ENCODE assay signal across 9 mouse cellular contexts in the genomic region with DNA sequence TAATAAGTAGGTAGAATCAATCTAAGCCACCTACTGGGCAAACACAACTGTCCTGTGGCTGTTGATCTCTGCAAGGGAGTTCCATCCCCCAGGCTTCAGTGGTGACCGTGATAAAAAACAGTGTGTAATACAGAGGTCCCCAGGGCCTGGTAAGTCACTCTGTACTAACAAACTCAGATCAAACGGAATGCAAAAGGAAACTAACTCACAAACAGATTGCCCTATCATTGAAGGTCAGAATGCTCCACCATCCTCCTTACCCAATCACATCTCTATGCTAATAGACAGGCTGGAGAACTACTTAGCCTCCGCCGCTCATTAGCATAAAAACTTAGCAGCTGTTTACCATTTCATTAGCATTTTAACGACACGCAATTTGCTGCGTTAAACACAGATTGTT.
DNase-seq lines count a peak whose midpoint lies in the region; ATAC-seq and TF ChIP-seq lines count a peak whose summit lies in the region.
"Had no signal": no experiment of that assay in that cellular context is flagged by ENCODE, and none has a peak within 500 bp of the region (broad histone marks: within the 10 kb centered on the region; RNA-seq: fewer than 3 reads in every experiment).

No protein-coding gene starts in this region.

- no peaks in the 10 kb centered on the region for H3K27me3 ChIP-seq in heart, embryonic 10.5 days (ENCODE audit: insufficient read depth, poor library complexity, severe bottlenecking)
- H3K27me3 ChIP-seq in heart, adult 2 months (ENCODE audit: control insufficient read depth, insufficient read depth, low read length): no peaks in the 10 kb centered on the region
- H3K27me3 ChIP-seq in ES-Bruce4 (ENCODE audit: control insufficient read depth, insufficient read depth, low read length, poor library complexity, severe bottlenecking): no peaks in the 10 kb centered on the region
- no peaks in the 10 kb centered on the region for H3K27me3 ChIP-seq in forebrain, embryonic 15.5 days
- H3K27me3 ChIP-seq in liver, embryonic 13.5 days: no peaks in the 10 kb centered on the region

- H3K4me1 ChIP-seq in heart, embryonic 10.5 days: 0 out of 2 replicates have a peak, but pooled peaks cover 6% of the 10 kb centered on the region
- H3K4me1 ChIP-seq in heart, adult 2 months (ENCODE audit: control insufficient read depth, insufficient read depth, low read length): no peaks in the 10 kb centered on the region
- H3K4me1 ChIP-seq in ES-Bruce4 (ENCODE audit: control insufficient read depth, insufficient read depth, low read length): no peaks in the 10 kb centered on the region
- H3K4me1 ChIP-seq in forebrain, embryonic 15.5 days: peaks cover 18% of the 10 kb centered on the region
- peaks cover 53% of the 10 kb centered on the region for H3K4me1 ChIP-seq in liver, embryonic 13.5 days (replicated peaks)

- TF ChIP-seq POLR2A in heart, adult 2 months (IDR thresholded peaks at IDR 0.05; ENCODE audit: insufficient read depth, low read depth, low read length): no peak
- TF ChIP-seq POLR2A in ES-Bruce4 (IDR thresholded peaks at IDR 0.05; ENCODE audit: insufficient read depth, low read length): no peak

- no peaks in the 10 kb centered on the region for H3K36me3 ChIP-seq in heart, embryonic 10.5 days
- no peaks in the 10 kb centered on the region for H3K36me3 ChIP-seq in heart, adult 2 months (ENCODE audit: control insufficient read depth, insufficient read depth, low read length)
- H3K36me3 ChIP-seq in ES-Bruce4 (ENCODE audit: control insufficient read depth, insufficient read depth, low read length, poor library complexity, severe bottlenecking): no peaks in the 10 kb centered on the region
- no peaks in the 10 kb centered on the region for H3K36me3 ChIP-seq in forebrain, embryonic 15.5 days
- no peaks in the 10 kb centered on the region for H3K36me3 ChIP-seq in liver, embryonic 13.5 days

- no peak for TF ChIP-seq EP300 in heart, adult 2 months (IDR thresholded peaks at IDR 0.05; ENCODE audit: insufficient read depth, low read depth, low read length)
- no peak for TF ChIP-seq EP300 in ES-Bruce4 (IDR thresholded peaks at IDR 0.05; ENCODE audit: insufficient read depth, low read depth, low read length)

- no peaks in the 10 kb centered on the region for H3K79me2 ChIP-seq in heart, adult 2 months (replicated peaks; ENCODE audit: control insufficient read depth, insufficient read depth, low read length)

- 6% methylated on average over 7 of the region's 7 CpGs for WGBS in heart, embryonic 10.5 days
- 20% methylated on average over 7 of the region's 7 CpGs for WGBS in heart, adult 2 months
- WGBS in forebrain, embryonic 15.5 days: 2% methylated on average over 7 of the region's 7 CpGs
- WGBS in liver, embryonic 13.5 days (ENCODE audit: insufficient replicate concordance): 13% methylated on average over 7 of the region's 7 CpGs

- no peak for TF ChIP-seq CTCF in heart, adult 2 months (IDR thresholded peaks at IDR 0.05)
- TF ChIP-seq CTCF in ES-Bruce4 (IDR thresholded peaks at IDR 0.05; ENCODE audit: low read depth, low read length): no peak
- TF ChIP-seq CTCF in left cerebral cortex, adult 2 months (IDR thresholded peaks at IDR 0.05): no peak

- peak overlapping the region; percentile 25 for H3K4me2 ChIP-seq in forebrain, embryonic 15.5 days (replicated peaks)
- peak overlapping the region; percentile 53 for H3K4me2 ChIP-seq in liver, embryonic 13.5 days

- H3K9ac ChIP-seq in heart, adult 2 months (ENCODE audit: low read depth, low read length): no peak overlapping the region
- no peak overlapping the region for H3K9ac ChIP-seq in ES-Bruce4 (ENCODE audit: low read depth, poor library complexity, severe bottlenecking)
- H3K9ac ChIP-seq in forebrain, embryonic 15.5 days (replicated peaks): no peak overlapping the region
- peak overlapping the region; percentile 13; the same call in 1 of the 2 replicates for H3K9ac ChIP-seq in liver, embryonic 13.5 days

- intact Hi-C loops in heart, adult 2 months (cut with DNase I): no loop called here
- intact Hi-C loops in left cerebral cortex, adult 2 months (cut with DNase I): no loop called here

- no peaks in the 10 kb centered on the region for H3K9me3 ChIP-seq in heart, embryonic 10.5 days
- peaks cover 4% of the 10 kb centered on the region; the same call in 1 of the 2 replicates for H3K9me3 ChIP-seq in ES-Bruce4 (replicated peaks; ENCODE audit: control insufficient read depth, insufficient read depth, low read length, poor library complexity, severe bottlenecking)
- H3K9me3 ChIP-seq in forebrain, embryonic 15.5 days: no peaks in the 10 kb centered on the region
- no peaks in the 10 kb centered on the region for H3K9me3 ChIP-seq in liver, embryonic 13.5 days (replicated peaks)

- DNase-seq in heart, embryonic 10.5 days (ENCODE audit: low spot score): no peak
- DNase-seq in heart, adult 2 months: no peak
- no peak for DNase-seq in liver, embryonic 13.5 days
- DNase-seq in cerebellum, adult 18-20 months: no peak
- DNase-seq in layer of hippocampus, adult 8-10 months (ENCODE audit: low spot score in 2 of 2): no peak
- DNase-seq in left cerebral cortex, adult 2 months (ENCODE audit: extremely low spot score in 1 of 2, low spot score in 2 of 2): no peak
- DNase-seq: adrenal gland, postnatal 10 days had no signal

- no peak overlapping the region; the same call in 1 of the 2 replicates for H3K27ac ChIP-seq in heart, embryonic 10.5 days
- no peak overlapping the region for H3K27ac ChIP-seq in heart, adult 2 months
- peak overlapping the region; percentile 20; the same call in 1 of the 2 replicates for H3K27ac ChIP-seq in ES-Bruce4 (ENCODE audit: insufficient read depth, low read length)
- no peak overlapping the region for H3K27ac ChIP-seq in forebrain, embryonic 15.5 days (replicated peaks)
- H3K27ac ChIP-seq in liver, embryonic 13.5 days: peak overlapping the region; percentile 35; the same call in 1 of the 2 replicates
- H3K27ac ChIP-seq in left cerebral cortex, adult 2 months: no peak overlapping the region

- peak overlapping the region; percentile 47 for H3K4me3 ChIP-seq in heart, embryonic 10.5 days
- H3K4me3 ChIP-seq in heart, adult 2 months: no peak overlapping the region
- no peak overlapping the region for H3K4me3 ChIP-seq in ES-Bruce4 (ENCODE audit: low read depth, low read length)
- 0 out of 2 replicates have a peak overlapping the region, but pooled peaks have one; percentile 7 for H3K4me3 ChIP-seq in forebrain, embryonic 15.5 days
- 0 out of 2 replicates have a peak overlapping the region, but pooled peaks have one; percentile 19 for H3K4me3 ChIP-seq in liver, embryonic 13.5 days (replicated peaks)
- no peak overlapping the region for H3K4me3 ChIP-seq in left cerebral cortex, adult 2 months

- ATAC-seq in forebrain, embryonic 15.5 days (replicated peaks): peak; percentile 68
- peak; percentile 69 for ATAC-seq in liver, embryonic 13.5 days (ENCODE audit: low read depth)

Comparison
In these comparisons a context has a peak if more than half of its experiments do, and no peak if none do; other contexts are left out.
1. H3K4me3 ChIP-seq: peak in heart, embryonic 10.5 days (single experiment), forebrain, embryonic 15.5 days (single experiment) and liver, embryonic 13.5 days (single experiment); none in heart, adult 2 months (single experiment), ES-Bruce4 (single experiment) and left cerebral cortex, adult 2 months (single experiment).
2. H3K27ac ChIP-seq: peak in ES-Bruce4 (single experiment) and liver, embryonic 13.5 days (single experiment); none in heart, embryonic 10.5 days (single experiment), heart, adult 2 months (single experiment), forebrain, embryonic 15.5 days (single experiment) and left cerebral cortex, adult 2 months (single experiment).